Mouse (Mus musculus): ENCODE measurements at regions not wholly inside any gene's neighbourhood (a gene's known extent, or its start where the extent isn't known, plus 50 kb on each side); places are given as distances from the start of the nearest gene placed in this dataset.

- no peak for TF ChIP-seq POLR2A (IDR thresholded peaks at IDR 0.05; ENCODE audit: borderline replicate concordance, extremely low read depth, insufficient read depth, insufficient read length)
- Histone ChIP-seq H3K4me2 (replicated peaks; ENCODE audit: low read depth, low read length, severe bottlenecking) (no peak overlapping the region), H3K27me3 (ENCODE audit: control insufficient read depth, insufficient read depth, low read length) (no peaks in the 10 kb centered on the region), H3K36me3 (ENCODE audit: control insufficient read depth, insufficient read depth, low read length) (no peaks in the 10 kb centered on the region), H3K4me3 (replicated peaks; ENCODE audit: low read length) (no peak overlapping the region), H3K9me3 (ENCODE audit: control insufficient read depth, low read length) (no peaks in the 10 kb centered on the region), H3K4me1 (ENCODE audit: control insufficient read depth, insufficient read depth, low read length) (peaks cover 5% of the 10 kb centered on the region; the same call in 1 of the 2 replicates), H3K27ac (replicated peaks; ENCODE audit: low read depth, low read length) (no peak overlapping the region), H3K9ac (ENCODE audit: low read depth, low read length, severe bottlenecking) (no peak overlapping the region)
- WGBS = 69% methylated on average over 3 of the region's 3 CpGs
- DNase-seq (ENCODE audit: low spot score) = peak; percentile 23
- no peak for ATAC-seq (ENCODE audit: low FRiP score, low read depth)
Measured at GRCm38 (mm10) chr15:93003233-93003632, 271.7 kb downstream of the Gxylt1 start.

GRCm38 (mm10) chr15:93002002-93002904 lies 272.7 kb downstream of the Gxylt1 start:
- Histone ChIP-seq H3K27ac (replicated peaks; ENCODE audit: low read depth, low read length) (no peak overlapping the region), H3K9me3 (ENCODE audit: control insufficient read depth, low read length) (no peaks in the 10 kb centered on the region), H3K4me3 (replicated peaks; ENCODE audit: low read length) (peak overlapping the region; percentile 29), H3K36me3 (ENCODE audit: control insufficient read depth, insufficient read depth, low read length) (no peaks in the 10 kb centered on the region), H3K4me1 (ENCODE audit: control insufficient read depth, insufficient read depth, low read length) (peaks cover 5% of the 10 kb centered on the region; the same call in 1 of the 2 replicates), H3K4me2 (replicated peaks; ENCODE audit: low read depth, low read length, severe bottlenecking) (peak overlapping the region; percentile 55), H3K27me3 (ENCODE audit: control insufficient read depth, insufficient read depth, low read length) (no peaks in the 10 kb centered on the region), H3K9ac (ENCODE audit: low read depth, low read length, severe bottlenecking) (peak overlapping the region; percentile 41)
- TF ChIP-seq POLR2A (IDR thresholded peaks at IDR 0.05; ENCODE audit: borderline replicate concordance, extremely low read depth, insufficient read depth, insufficient read length) = no peak
- 18% methylated on average over 24 of the region's 25 CpGs for WGBS
- ATAC-seq (ENCODE audit: low FRiP score, low read depth) (peak; percentile 48; the same call in 1 of the 2 replicates), DNase-seq (ENCODE audit: low spot score) (peak; percentile 40)

DNA sequence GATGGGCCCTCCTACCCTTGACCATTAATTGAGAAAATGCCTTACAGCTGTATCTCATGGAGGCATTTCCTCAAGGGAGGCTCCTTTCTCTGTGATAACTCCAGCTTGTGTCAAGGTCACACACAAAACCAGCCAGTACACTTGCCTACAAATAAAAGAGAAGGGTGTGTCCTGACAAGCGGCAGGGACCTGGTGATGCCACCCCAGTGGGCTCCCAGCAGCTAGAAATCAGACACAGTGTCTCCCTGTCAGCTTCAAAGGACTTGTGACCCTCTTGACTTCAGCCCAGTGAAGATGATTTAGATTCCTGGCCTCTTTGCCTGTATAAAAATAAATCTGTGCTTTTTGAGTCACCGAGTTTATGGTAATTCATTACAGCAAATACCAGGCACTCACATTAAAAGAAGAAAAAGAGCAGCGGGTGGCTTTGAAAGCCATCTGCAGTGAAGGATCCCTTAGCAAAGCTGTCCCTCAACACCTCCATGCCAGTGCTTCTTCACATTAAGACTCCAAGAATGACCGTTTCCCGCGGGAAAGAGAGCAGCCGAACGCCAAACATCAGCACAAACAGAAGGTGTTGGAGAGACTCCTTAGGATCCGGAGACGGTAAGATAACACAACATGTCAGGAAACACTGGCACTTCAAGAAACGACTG lies 273.5 kb downstream of the Gxylt1 start:
- H3K4me2 ChIP-seq (replicated peaks; ENCODE audit: low read depth, low read length, severe bottlenecking) = peak overlapping the region; percentile 55
- DNase-seq (ENCODE audit: low spot score) (no peak), ATAC-seq (ENCODE audit: low FRiP score, low read depth) (no peak)
- H3K9ac ChIP-seq (ENCODE audit: low read depth, low read length, severe bottlenecking) = peak overlapping the region; percentile 41
- no peak for TF ChIP-seq POLR2A (IDR thresholded peaks at IDR 0.05; ENCODE audit: borderline replicate concordance, extremely low read depth, insufficient read depth, insufficient read length)
- peak overlapping the region; percentile 29 for H3K4me3 ChIP-seq (replicated peaks; ENCODE audit: low read length)
- no peaks in the 10 kb centered on the region for H3K36me3 ChIP-seq (ENCODE audit: control insufficient read depth, insufficient read depth, low read length)
- no peaks in the 10 kb centered on the region for H3K9me3 ChIP-seq (ENCODE audit: control insufficient read depth, low read length)
- 4% methylated on average over 11 of the region's 11 CpGs for WGBS
- H3K27ac ChIP-seq (replicated peaks; ENCODE audit: low read depth, low read length) = no peak overlapping the region
- H3K4me1 ChIP-seq (ENCODE audit: control insufficient read depth, insufficient read depth, low read length) = peaks cover 5% of the 10 kb centered on the region; the same call in 1 of the 2 replicates
- no peaks in the 10 kb centered on the region for H3K27me3 ChIP-seq (ENCODE audit: control insufficient read depth, insufficient read depth, low read length)

DNA sequence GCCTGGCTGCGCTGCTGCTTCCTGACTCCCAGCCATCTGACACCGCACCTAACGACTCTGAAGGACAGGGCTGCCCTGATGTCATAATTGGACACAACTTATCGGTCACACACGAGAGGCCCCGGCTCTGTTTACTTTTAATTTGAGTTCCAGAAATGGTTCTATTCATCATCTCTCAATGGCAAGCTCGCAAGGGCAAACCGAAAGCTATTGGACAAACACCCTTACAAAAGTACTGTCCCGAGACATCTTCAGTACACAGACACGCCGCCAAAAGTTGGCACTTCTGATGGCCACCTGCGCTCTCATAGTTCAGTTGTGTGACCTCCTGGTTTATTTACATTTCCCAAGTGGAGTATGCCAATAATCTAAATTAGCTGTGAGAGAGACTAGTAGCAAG lies 274.9 kb downstream of the Gxylt1 start:
- 40% methylated on average over 12 of the region's 12 CpGs for WGBS
- Histone ChIP-seq H3K27ac (replicated peaks; ENCODE audit: low read depth, low read length) (no peak overlapping the region), H3K4me2 (replicated peaks; ENCODE audit: low read depth, low read length, severe bottlenecking) (no peak overlapping the region), H3K36me3 (ENCODE audit: control insufficient read depth, insufficient read depth, low read length) (no peaks in the 10 kb centered on the region), H3K9me3 (ENCODE audit: control insufficient read depth, low read length) (no peaks in the 10 kb centered on the region), H3K4me3 (replicated peaks; ENCODE audit: low read length) (no peak overlapping the region), H3K4me1 (ENCODE audit: control insufficient read depth, insufficient read depth, low read length) (peaks cover 5% of the 10 kb centered on the region; the same call in 1 of the 2 replicates), H3K9ac (ENCODE audit: low read depth, low read length, severe bottlenecking) (no peak overlapping the region), H3K27me3 (ENCODE audit: control insufficient read depth, insufficient read depth, low read length) (no peaks in the 10 kb centered on the region)
- no peak for ATAC-seq (ENCODE audit: low FRiP score, low read depth)
- DNase-seq (ENCODE audit: low spot score) = no peak
- no peak for TF ChIP-seq POLR2A (IDR thresholded peaks at IDR 0.05; ENCODE audit: borderline replicate concordance, extremely low read depth, insufficient read depth, insufficient read length)

- ATAC-seq (ENCODE audit: low FRiP score, low read depth) = no peak
- 79% methylated on average over 5 of the region's 5 CpGs for WGBS
Measured at GRCm38 (mm10) chr15:92997933-92998332, 277.0 kb downstream of the Gxylt1 start.

More at GRCm38 (mm10) chr15:92997933-92998332, 277.0 kb downstream of the Gxylt1 start:
- DNase-seq (ENCODE audit: low spot score) = no peak
- Histone ChIP-seq H3K27me3 (ENCODE audit: control insufficient read depth, insufficient read depth, low read length) (no peaks in the 10 kb centered on the region), H3K4me2 (replicated peaks; ENCODE audit: low read depth, low read length, severe bottlenecking) (no peak overlapping the region), H3K27ac (replicated peaks; ENCODE audit: low read depth, low read length) (no peak overlapping the region), H3K9me3 (ENCODE audit: control insufficient read depth, low read length) (no peaks in the 10 kb centered on the region), H3K4me1 (ENCODE audit: control insufficient read depth, insufficient read depth, low read length) (peaks cover 5% of the 10 kb centered on the region; the same call in 1 of the 2 replicates), H3K9ac (ENCODE audit: low read depth, low read length, severe bottlenecking) (no peak overlapping the region), H3K4me3 (replicated peaks; ENCODE audit: low read length) (no peak overlapping the region), H3K36me3 (ENCODE audit: control insufficient read depth, insufficient read depth, low read length) (no peaks in the 10 kb centered on the region)
- TF ChIP-seq POLR2A (IDR thresholded peaks at IDR 0.05; ENCODE audit: borderline replicate concordance, extremely low read depth, insufficient read depth, insufficient read length) = no peak

Measured in limb, embryonic 14.5 days (tissue).